Mouse (Mus musculus) small intestine, adult 2 months (tissue): ENCODE measurements around the gene Plekhh3. TPM values are rescaled to one million over a fixed set of nuclear protein-coding genes. Genes with fewer than 3 reads are reported as not detected.
A peak's percentile ranks its signal among the peaks of the same experiment; 100 is the strongest.

Experiments used
- H3K27ac ChIP-seq: fragments of 200-500 bp; 2 replicates; pipeline ENCODE4 v1.5.1; 2012; ENCODE audit warnings: low read depth, low read length, control low read depth, inconsistent platforms; ENCODE audit not compliant: insufficient read depth
- H3K27me3 ChIP-seq: fragments of 200-500 bp; 2 replicates; pipeline ENCODE4 v1.6.1; 2012; ENCODE audit warnings: mild to moderate bottlenecking, moderate library complexity, low read length, inconsistent platforms; ENCODE audit not compliant: control insufficient read depth, insufficient read depth
- H3K36me3 ChIP-seq: fragments of 200-500 bp; 2 replicates; pipeline ENCODE4 v1.6.1; 2012; ENCODE audit warnings: mild to moderate bottlenecking, low read length, control low read depth, inconsistent platforms; ENCODE audit not compliant: control insufficient read depth, insufficient read depth
- H3K4me1 ChIP-seq: fragments of 200-500 bp; 2 replicates; pipeline ENCODE4 v1.6.1; 2012; ENCODE audit warnings: low read length, inconsistent platforms, mixed read lengths; ENCODE audit not compliant: control insufficient read depth, insufficient read depth, insufficient read length
- H3K4me3 ChIP-seq: fragments of 200-500 bp; 2 replicates; pipeline ENCODE4 v1.5.1; 2012; ENCODE audit warnings: low read depth, mild to moderate bottlenecking, control low read depth, inconsistent platforms, low read length, moderate library complexity
- CTCF ChIP-seq: fragments of 200-500 bp; IDR thresholded peaks from 2 replicates; pipeline ENCODE4 v1.5.1; 2012; ENCODE audit warnings: low read depth, mild to moderate bottlenecking, control low read depth, inconsistent platforms, low read length, moderate library complexity, mixed read lengths; ENCODE audit not compliant: insufficient replicate concordance, insufficient read length; ENCODE audit errors: extremely low read depth
- POLR2A ChIP-seq: fragments of 200-500 bp; IDR thresholded peaks from 2 replicates; pipeline ENCODE4 v1.6.1; 2012; ENCODE audit warnings: low read depth, mild to moderate bottlenecking, control low read depth, inconsistent platforms, low read length, moderate library complexity
- WGBS: fragments of 180-500 bp; shearing (Covaris S2); methylation state at CpG from one replicate; pipeline ENCODE4 v1.1.7; 2018; 5-methylcytosine and 5-hydroxymethylcytosine counted together
- polyA plus RNA-seq: library from polyadenylated mRNA; depleted of rRNA; stranded (reverse); fragments of >200 nt; gene quantifications from 2 replicates; pipeline ENCODE4 v1.2.3, GENCODE M21; 2012

Plekhh3 gene
- polyA plus RNA-seq, 1 experiment: 84.5 TPM

- 31% methylated on average over 18 of the region's 19 CpGs for WGBS
- H3K27ac ChIP-seq: peak overlapping the region; percentile 50
- peak overlapping the region; percentile 51 for H3K4me3 ChIP-seq
- TF ChIP-seq POLR2A: no peak
- no peak for TF ChIP-seq CTCF
- peaks cover 2% of the 10 kb centered on the region; the same call in 1 of the 2 replicates for H3K4me1 ChIP-seq
- peaks cover 9% of the 10 kb centered on the region; the same call in 1 of the 2 replicates for H3K27me3 ChIP-seq
- H3K36me3 ChIP-seq: no peaks in the 10 kb centered on the region
These were observed 27.6 kb downstream of the Plekhh3 start for GRCm38 (mm10) chr11:101143338-101144225.

GRCm38 (mm10) chr11:101142215-101142967, 28.8 kb downstream of the Plekhh3 start:
- no peak overlapping the region for H3K27ac ChIP-seq
- peaks cover 9% of the 10 kb centered on the region; the same call in 1 of the 2 replicates for H3K27me3 ChIP-seq
- no peaks in the 10 kb centered on the region for H3K36me3 ChIP-seq
- peaks cover 2% of the 10 kb centered on the region; the same call in 1 of the 2 replicates for H3K4me1 ChIP-seq
- 89% methylated on average over 10 of the region's 10 CpGs for WGBS
- no peak overlapping the region for H3K4me3 ChIP-seq
- TF ChIP-seq POLR2A: no peak
- TF ChIP-seq CTCF: no peak

- 83% methylated on average over 8 of the region's 8 CpGs for WGBS
- Histone ChIP-seq H3K4me1 (peaks cover 2% of the 10 kb centered on the region; the same call in 1 of the 2 replicates), H3K4me3 (no peak overlapping the region), H3K36me3 (no peaks in the 10 kb centered on the region), H3K27me3 (peaks cover 9% of the 10 kb centered on the region; the same call in 1 of the 2 replicates), H3K27ac (no peak overlapping the region)
- no peak for TF ChIP-seq POLR2A
- TF ChIP-seq CTCF: no peak
These were observed 30.1 kb downstream of the Plekhh3 start for GRCm38 (mm10) chr11:101141088-101141487.

- Histone ChIP-seq H3K27ac (no peak overlapping the region), H3K4me3 (peak overlapping the region; percentile 48), H3K36me3 (no peaks in the 10 kb centered on the region), H3K27me3 (peaks cover 9% of the 10 kb centered on the region; the same call in 1 of the 2 replicates), H3K4me1 (peaks cover 2% of the 10 kb centered on the region; the same call in 1 of the 2 replicates)
- 27% methylated on average over 27 of the region's 27 CpGs for WGBS
- TF ChIP-seq CTCF (no peak), POLR2A (no peak)
These were observed 30.9 kb downstream of the Plekhh3 start for GRCm38 (mm10) chr11:101140164-101140819.

- Histone ChIP-seq H3K4me3 (peak overlapping the region; percentile 31), H3K4me1 (peaks cover 2% of the 10 kb centered on the region; the same call in 1 of the 2 replicates), H3K27ac (no peak overlapping the region), H3K36me3 (no peaks in the 10 kb centered on the region), H3K27me3 (peaks cover 9% of the 10 kb centered on the region; the same call in 1 of the 2 replicates)
- 21% methylated on average over 15 of the region's 15 CpGs for WGBS
- no peak for TF ChIP-seq CTCF
- no peak for TF ChIP-seq POLR2A
These were observed 32.5 kb downstream of the Plekhh3 start for GRCm38 (mm10) chr11:101138536-101139181.

- no peak overlapping the region for H3K27ac ChIP-seq
- H3K4me3 ChIP-seq: no peak overlapping the region
- no peak for TF ChIP-seq POLR2A
- TF ChIP-seq CTCF: no peak
- no peaks in the 10 kb centered on the region for H3K36me3 ChIP-seq
- H3K4me1 ChIP-seq: peaks cover 2% of the 10 kb centered on the region; the same call in 1 of the 2 replicates
- H3K27me3 ChIP-seq: peaks cover 9% of the 10 kb centered on the region; the same call in 1 of the 2 replicates
- 79% methylated on average over 7 of the region's 7 CpGs for WGBS
These were observed 34.2 kb downstream of the Plekhh3 start for GRCm38 (mm10) chr11:101137000-101137399.
